Mouse (Mus musculus): ENCODE data around the gene Filip1. TPM values are rescaled to one million over a fixed set of nuclear protein-coding genes. Genes with fewer than 3 reads are reported as not detected.

The Filip1 gene
- polyA plus RNA-seq, 2 experiments: 4.9 to 6.0 TPM

DNA sequence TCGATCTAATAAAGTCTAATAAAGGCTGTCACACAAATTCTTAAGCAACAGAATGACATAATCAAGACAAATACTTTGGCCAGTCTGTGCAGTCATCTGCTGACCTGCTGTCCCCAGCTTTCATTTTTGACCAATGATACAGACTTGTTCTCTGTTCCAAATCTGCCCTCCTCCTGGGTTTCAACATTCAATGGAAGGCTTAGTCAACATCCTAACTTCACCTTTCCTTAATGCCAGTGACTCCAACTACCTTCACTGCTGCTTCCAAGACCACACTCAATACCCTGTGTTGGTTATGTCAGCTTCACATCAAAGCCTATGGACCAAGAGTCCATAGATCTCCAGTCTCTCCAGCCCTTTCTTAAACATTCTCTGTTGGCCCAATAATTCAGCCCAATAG, 120.5 kb downstream of the Filip1 start:
- DNase-seq (ENCODE audit: low spot score) (no peak), ATAC-seq (ENCODE audit: low FRiP score, low read depth) (no peak)
- no peaks in the 10 kb centered on the region for H3K4me1 ChIP-seq (ENCODE audit: control insufficient read depth, insufficient read depth, low read length)
- WGBS: 88% methylated on average over 1 of the region's 1 CpGs
- H3K9ac ChIP-seq (ENCODE audit: low read depth, low read length, severe bottlenecking): no peak overlapping the region
- H3K4me2 ChIP-seq (replicated peaks; ENCODE audit: low read depth, low read length, severe bottlenecking): no peak overlapping the region
- no peak overlapping the region for H3K27ac ChIP-seq (replicated peaks; ENCODE audit: low read depth, low read length)
- TF ChIP-seq POLR2A (IDR thresholded peaks at IDR 0.05; ENCODE audit: borderline replicate concordance, extremely low read depth, insufficient read depth, insufficient read length): no peak
- H3K9me3 ChIP-seq (ENCODE audit: control insufficient read depth, low read length): no peaks in the 10 kb centered on the region
- H3K36me3 ChIP-seq (ENCODE audit: control insufficient read depth, insufficient read depth, low read length): no peaks in the 10 kb centered on the region
- H3K27me3 ChIP-seq (ENCODE audit: control insufficient read depth, insufficient read depth, low read length): no peaks in the 10 kb centered on the region
- no peak overlapping the region for H3K4me3 ChIP-seq (replicated peaks; ENCODE audit: low read length)

- no peak overlapping the region for H3K9ac ChIP-seq (ENCODE audit: low read depth, low read length, severe bottlenecking)
- H3K36me3 ChIP-seq (ENCODE audit: control insufficient read depth, insufficient read depth, low read length): no peaks in the 10 kb centered on the region
- WGBS: 58% methylated on average over 4 of the region's 4 CpGs
- ATAC-seq (ENCODE audit: low FRiP score, low read depth) (no peak), DNase-seq (ENCODE audit: low spot score) (no peak)
- no peak for TF ChIP-seq POLR2A (IDR thresholded peaks at IDR 0.05; ENCODE audit: borderline replicate concordance, extremely low read depth, insufficient read depth, insufficient read length)
- no peak overlapping the region for H3K4me3 ChIP-seq (replicated peaks; ENCODE audit: low read length)
- H3K27ac ChIP-seq (replicated peaks; ENCODE audit: low read depth, low read length): no peak overlapping the region
- H3K9me3 ChIP-seq (ENCODE audit: control insufficient read depth, low read length): no peaks in the 10 kb centered on the region
- no peaks in the 10 kb centered on the region for H3K27me3 ChIP-seq (ENCODE audit: control insufficient read depth, insufficient read depth, low read length)
- H3K4me2 ChIP-seq (replicated peaks; ENCODE audit: low read depth, low read length, severe bottlenecking): no peak overlapping the region
- no peaks in the 10 kb centered on the region for H3K4me1 ChIP-seq (ENCODE audit: control insufficient read depth, insufficient read depth, low read length)
These were observed 122.2 kb downstream of the Filip1 start for GRCm38 (mm10) chr9:79890488-79890887.

- no peak for DNase-seq (ENCODE audit: low spot score)
- no peak for ATAC-seq (ENCODE audit: low FRiP score, low read depth)
These were observed 123.5 kb downstream of the Filip1 start for GRCm38 (mm10) chr9:79889132-79889531.

GRCm38 (mm10) chr9:79885244-79886210, 127.1 kb downstream of the Filip1 start:
- no peaks in the 10 kb centered on the region for H3K9me3 ChIP-seq (ENCODE audit: control insufficient read depth, low read length)
- H3K4me1 ChIP-seq (ENCODE audit: control insufficient read depth, insufficient read depth, low read length): no peaks in the 10 kb centered on the region
- no peak overlapping the region for H3K9ac ChIP-seq (ENCODE audit: low read depth, low read length, severe bottlenecking)
- no peak overlapping the region for H3K4me2 ChIP-seq (replicated peaks; ENCODE audit: low read depth, low read length, severe bottlenecking)
- no peak for TF ChIP-seq POLR2A (IDR thresholded peaks at IDR 0.05; ENCODE audit: borderline replicate concordance, extremely low read depth, insufficient read depth, insufficient read length)
- no peaks in the 10 kb centered on the region for H3K36me3 ChIP-seq (ENCODE audit: control insufficient read depth, insufficient read depth, low read length)
- 59% methylated on average over 11 of the region's 11 CpGs for WGBS
- H3K27me3 ChIP-seq (ENCODE audit: control insufficient read depth, insufficient read depth, low read length): no peaks in the 10 kb centered on the region
- no peak; the same call in 1 of the 2 replicates for ATAC-seq (ENCODE audit: low FRiP score, low read depth)
- H3K27ac ChIP-seq (replicated peaks; ENCODE audit: low read depth, low read length): peak overlapping the region; percentile 61; the same call in 1 of the 2 replicates
- DNase-seq (ENCODE audit: low spot score): peak; percentile 31
- H3K4me3 ChIP-seq (replicated peaks; ENCODE audit: low read length): no peak overlapping the region

More at GRCm38 (mm10) chr9:79889132-79889531, 123.5 kb downstream of the Filip1 start:
- Histone ChIP-seq H3K4me1 (ENCODE audit: control insufficient read depth, insufficient read depth, low read length) (no peaks in the 10 kb centered on the region), H3K27me3 (ENCODE audit: control insufficient read depth, insufficient read depth, low read length) (no peaks in the 10 kb centered on the region), H3K9ac (ENCODE audit: low read depth, low read length, severe bottlenecking) (no peak overlapping the region), H3K27ac (replicated peaks; ENCODE audit: low read depth, low read length) (no peak overlapping the region), H3K4me3 (replicated peaks; ENCODE audit: low read length) (no peak overlapping the region), H3K4me2 (replicated peaks; ENCODE audit: low read depth, low read length, severe bottlenecking) (no peak overlapping the region), H3K36me3 (ENCODE audit: control insufficient read depth, insufficient read depth, low read length) (no peaks in the 10 kb centered on the region), H3K9me3 (ENCODE audit: control insufficient read depth, low read length) (no peaks in the 10 kb centered on the region)
- no peak for TF ChIP-seq POLR2A (IDR thresholded peaks at IDR 0.05; ENCODE audit: borderline replicate concordance, extremely low read depth, insufficient read depth, insufficient read length)
- WGBS: 84% methylated on average over 6 of the region's 6 CpGs

DNA sequence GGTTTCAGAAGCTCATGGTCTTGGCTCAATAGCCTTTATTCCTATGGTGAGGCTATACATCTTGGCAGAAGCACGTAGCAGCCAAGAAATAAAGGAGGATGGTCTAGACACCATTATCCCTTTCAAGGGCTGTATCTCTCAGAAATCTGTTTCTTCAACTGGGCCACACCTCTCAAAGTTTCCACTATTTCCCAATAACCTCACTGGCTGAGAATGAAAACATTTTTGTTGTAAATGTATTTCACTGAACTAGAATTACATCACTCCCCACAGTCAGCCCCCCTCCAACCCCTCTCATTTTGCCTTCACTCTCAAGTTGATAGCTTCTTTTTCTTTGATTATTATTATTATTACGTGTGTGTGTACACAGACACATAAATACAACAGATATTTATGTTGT, 129.5 kb downstream of the Filip1 start:
- H3K4me3 ChIP-seq (replicated peaks; ENCODE audit: low read length): no peak overlapping the region
- TF ChIP-seq POLR2A (IDR thresholded peaks at IDR 0.05; ENCODE audit: borderline replicate concordance, extremely low read depth, insufficient read depth, insufficient read length): no peak
- H3K27me3 ChIP-seq (ENCODE audit: control insufficient read depth, insufficient read depth, low read length): no peaks in the 10 kb centered on the region
- no peaks in the 10 kb centered on the region for H3K4me1 ChIP-seq (ENCODE audit: control insufficient read depth, insufficient read depth, low read length)
- H3K9me3 ChIP-seq (ENCODE audit: control insufficient read depth, low read length): no peaks in the 10 kb centered on the region
- no peaks in the 10 kb centered on the region for H3K36me3 ChIP-seq (ENCODE audit: control insufficient read depth, insufficient read depth, low read length)
- no peak for ATAC-seq (ENCODE audit: low FRiP score, low read depth)
- 89% methylated on average over 2 of the region's 2 CpGs for WGBS
- no peak overlapping the region for H3K4me2 ChIP-seq (replicated peaks; ENCODE audit: low read depth, low read length, severe bottlenecking)
- DNase-seq (ENCODE audit: low spot score): no peak
- no peak overlapping the region for H3K9ac ChIP-seq (ENCODE audit: low read depth, low read length, severe bottlenecking)
- no peak overlapping the region for H3K27ac ChIP-seq (replicated peaks; ENCODE audit: low read depth, low read length)

All from limb, embryonic 14.5 days (tissue).